Mouse (Mus musculus): Measurements from ENCODE around the gene Gipr.

- no peak for TF ChIP-seq POLR2A (IDR thresholded peaks at IDR 0.05; ENCODE audit: insufficient read depth, low read depth, low read length)
- no peak for TF ChIP-seq CTCF (IDR thresholded peaks at IDR 0.05)
Measured at GRCm38 (mm10) chr7:19184758-19185157, 18.8 kb upstream of the Gipr start.

Data from heart, adult 2 months (tissue).